Mouse (Mus musculus): ENCODE data around the gene Ppp1r12a. TPM values are rescaled to one million over a fixed set of nuclear protein-coding genes. Genes with fewer than 3 reads are reported as not detected.

The Ppp1r12a gene
- polyA plus RNA-seq, 1 experiment: 18.5 TPM

DNA sequence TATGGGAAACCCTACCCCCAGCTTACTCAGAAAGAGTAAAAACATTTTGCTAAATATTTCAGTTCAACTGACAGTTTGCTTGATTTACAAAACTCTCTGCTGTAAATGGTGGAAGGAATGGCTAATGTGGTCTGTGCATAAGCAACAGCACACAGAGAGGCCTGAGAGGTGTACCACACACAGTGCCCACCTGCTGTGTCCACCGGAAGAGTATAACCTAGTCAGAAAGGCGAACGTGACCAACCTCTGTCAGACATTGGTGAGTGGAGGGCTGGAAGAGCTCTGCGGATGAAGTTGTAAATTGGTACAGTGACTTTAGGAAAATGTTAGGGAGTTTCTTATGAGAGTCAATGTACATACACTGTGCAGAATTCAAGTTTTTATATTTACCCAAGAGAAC lies 20.4 kb downstream of the Ppp1r12a start:
- no peak overlapping the region for H3ac ChIP-seq (ENCODE audit: control insufficient read depth, insufficient read length)
- no peaks in the 10 kb centered on the region for H3K36me3 ChIP-seq (ENCODE audit: control insufficient read depth, insufficient read depth)
- TF ChIP-seq REST (IDR thresholded peaks at IDR 0.05; ENCODE audit: insufficient read depth, insufficient read length): no peak
- no peak for TF ChIP-seq USF1 (IDR thresholded peaks at IDR 0.05; ENCODE audit: low read depth)
- TF ChIP-seq E2F4 (IDR thresholded peaks at IDR 0.05; ENCODE audit: insufficient read depth): no peak
- no peak for TF ChIP-seq MAX (IDR thresholded peaks at IDR 0.05; ENCODE audit: low read depth)
- no peak for TF ChIP-seq SRF (IDR thresholded peaks at IDR 0.05; ENCODE audit: control insufficient read depth, insufficient read length, low read depth)
- TF ChIP-seq TCF12 (IDR thresholded peaks at IDR 0.05; ENCODE audit: insufficient read depth, poor library complexity, severe bottlenecking): no peak
- peaks cover 100% of the 10 kb centered on the region for H3K79me2 ChIP-seq (ENCODE audit: control insufficient read depth, insufficient read depth)
- no peak overlapping the region for H3K4me2 ChIP-seq (ENCODE audit: low read depth)
- no peaks in the 10 kb centered on the region for H3K27me3 ChIP-seq (ENCODE audit: control insufficient read depth, insufficient read depth, insufficient read length)
- no peak overlapping the region for H3K4me3 ChIP-seq

- H3K27me3 ChIP-seq (ENCODE audit: control insufficient read depth, insufficient read depth, insufficient read length): no peaks in the 10 kb centered on the region
- peaks cover 98% of the 10 kb centered on the region for H3K79me2 ChIP-seq (ENCODE audit: control insufficient read depth, insufficient read depth)
- no peaks in the 10 kb centered on the region for H3K36me3 ChIP-seq (ENCODE audit: control insufficient read depth, insufficient read depth)
- TF ChIP-seq CEBPB (IDR thresholded peaks at IDR 0.05; ENCODE audit: insufficient read depth, poor library complexity, severe bottlenecking): no peak
- TF ChIP-seq SRF (IDR thresholded peaks at IDR 0.05; ENCODE audit: control insufficient read depth, insufficient read length, low read depth): no peak
- no peak for TF ChIP-seq TCF3 (IDR thresholded peaks at IDR 0.05; ENCODE audit: insufficient read length, low read depth)
- TF ChIP-seq TCF12 (IDR thresholded peaks at IDR 0.05; ENCODE audit: insufficient read depth, poor library complexity, severe bottlenecking): no peak
- TF ChIP-seq POLR2AphosphoS2 (IDR thresholded peaks at IDR 0.05; ENCODE audit: insufficient read length, low read depth): no peak
- no peak for TF ChIP-seq POLR2A (IDR thresholded peaks at IDR 0.05; ENCODE audit: insufficient read length, low read depth)
- no peak for TF ChIP-seq REST (IDR thresholded peaks at IDR 0.05; ENCODE audit: insufficient read depth, insufficient read length)
- no peak for TF ChIP-seq MYOD1 (IDR thresholded peaks at IDR 0.05; ENCODE audit: control insufficient read depth in 1 of 3, insufficient read length in 2 of 3, low read depth in 2 of 3)
- TF ChIP-seq USF1 (IDR thresholded peaks at IDR 0.05; ENCODE audit: low read depth): no peak
- TF ChIP-seq E2F4 (IDR thresholded peaks at IDR 0.05; ENCODE audit: insufficient read depth): no peak
- no peak for TF ChIP-seq MAX (IDR thresholded peaks at IDR 0.05; ENCODE audit: low read depth)
- TF ChIP-seq MYOG (IDR thresholded peaks at IDR 0.05; ENCODE audit: control insufficient read depth in 1 of 3, insufficient read depth in 1 of 3, insufficient read length in 2 of 3, low read depth in 2 of 3): no peak
- H3ac ChIP-seq (ENCODE audit: control insufficient read depth, insufficient read length): no peak overlapping the region
- peak overlapping the region; percentile 26 for H3K4me2 ChIP-seq (ENCODE audit: low read depth)
- H3K4me3 ChIP-seq: no peak overlapping the region
Observed at GRCm38 (mm10) chr10:108184763-108185162, 22.8 kb downstream of the Ppp1r12a start.

- Histone ChIP-seq H3K27me3 (ENCODE audit: control insufficient read depth, insufficient read depth, insufficient read length) (no peaks in the 10 kb centered on the region), H3K79me2 (ENCODE audit: control insufficient read depth, insufficient read depth) (peaks cover 98% of the 10 kb centered on the region), H3ac (ENCODE audit: control insufficient read depth, insufficient read length) (no peak overlapping the region), H3K4me3 (no peak overlapping the region), H3K4me2 (ENCODE audit: low read depth) (peak overlapping the region; percentile 26), H3K36me3 (ENCODE audit: control insufficient read depth, insufficient read depth) (no peaks in the 10 kb centered on the region)
- TF ChIP-seq TCF3 (IDR thresholded peaks at IDR 0.05; ENCODE audit: insufficient read length, low read depth) (no peak), USF1 (IDR thresholded peaks at IDR 0.05; ENCODE audit: low read depth) (no peak), MAX (IDR thresholded peaks at IDR 0.05; ENCODE audit: low read depth) (no peak), TCF12 (IDR thresholded peaks at IDR 0.05; ENCODE audit: insufficient read depth, poor library complexity, severe bottlenecking) (no peak), REST (IDR thresholded peaks at IDR 0.05; ENCODE audit: insufficient read depth, insufficient read length) (no peak)
Observed at GRCm38 (mm10) chr10:108185265-108185664, 23.3 kb downstream of the Ppp1r12a start.

GRCm38 (mm10) chr10:108189303-108189702 lies 27.3 kb downstream of the Ppp1r12a start:
- TF ChIP-seq CEBPB (IDR thresholded peaks at IDR 0.05; ENCODE audit: insufficient read depth, poor library complexity, severe bottlenecking) (no peak), MYOD1 (IDR thresholded peaks at IDR 0.05; ENCODE audit: control insufficient read depth in 1 of 3, insufficient read length in 2 of 3, low read depth in 2 of 3) (peak in 2 of 3 experiments; percentile 14 to 37)
- H3ac ChIP-seq (ENCODE audit: control insufficient read depth, insufficient read length): no peak overlapping the region
- H3K4me3 ChIP-seq: no peak overlapping the region
- no peaks in the 10 kb centered on the region for H3K27me3 ChIP-seq (ENCODE audit: control insufficient read depth, insufficient read depth, insufficient read length)
- H3K4me2 ChIP-seq (ENCODE audit: low read depth): no peak overlapping the region
- H3K36me3 ChIP-seq (ENCODE audit: control insufficient read depth, insufficient read depth): no peaks in the 10 kb centered on the region
- H3K79me2 ChIP-seq (ENCODE audit: control insufficient read depth, insufficient read depth): peaks cover 95% of the 10 kb centered on the region

- TF ChIP-seq SRF (IDR thresholded peaks at IDR 0.05; ENCODE audit: control insufficient read depth, insufficient read length, low read depth) (no peak), TCF12 (IDR thresholded peaks at IDR 0.05; ENCODE audit: insufficient read depth, poor library complexity, severe bottlenecking) (no peak), MYOD1 (IDR thresholded peaks at IDR 0.05; ENCODE audit: control insufficient read depth in 1 of 3, insufficient read length in 2 of 3, low read depth in 2 of 3) (no peak), TCF3 (IDR thresholded peaks at IDR 0.05; ENCODE audit: insufficient read length, low read depth) (no peak), POLR2AphosphoS2 (IDR thresholded peaks at IDR 0.05; ENCODE audit: insufficient read length, low read depth) (no peak), CEBPB (IDR thresholded peaks at IDR 0.05; ENCODE audit: insufficient read depth, poor library complexity, severe bottlenecking) (no peak), POLR2A (IDR thresholded peaks at IDR 0.05; ENCODE audit: insufficient read length, low read depth) (no peak), E2F4 (IDR thresholded peaks at IDR 0.05; ENCODE audit: insufficient read depth) (no peak), REST (IDR thresholded peaks at IDR 0.05; ENCODE audit: insufficient read depth, insufficient read length) (no peak), MAX (IDR thresholded peaks at IDR 0.05; ENCODE audit: low read depth) (no peak), USF1 (IDR thresholded peaks at IDR 0.05; ENCODE audit: low read depth) (no peak), MYOG (IDR thresholded peaks at IDR 0.05; ENCODE audit: control insufficient read depth in 1 of 3, insufficient read depth in 1 of 3, insufficient read length in 2 of 3, low read depth in 2 of 3) (no peak)
- H3K4me3 ChIP-seq: no peak overlapping the region
- no peaks in the 10 kb centered on the region for H3K27me3 ChIP-seq (ENCODE audit: control insufficient read depth, insufficient read depth, insufficient read length)
- H3K79me2 ChIP-seq (ENCODE audit: control insufficient read depth, insufficient read depth): peaks cover 95% of the 10 kb centered on the region
- no peaks in the 10 kb centered on the region for H3K36me3 ChIP-seq (ENCODE audit: control insufficient read depth, insufficient read depth)
- H3ac ChIP-seq (ENCODE audit: control insufficient read depth, insufficient read length): no peak overlapping the region
- H3K4me2 ChIP-seq (ENCODE audit: low read depth): no peak overlapping the region
Observed at GRCm38 (mm10) chr10:108189986-108190385, 28.0 kb downstream of the Ppp1r12a start.

Data from myocyte (in vitro differentiated cells).